Mouse (Mus musculus): ENCODE measurements at regions not wholly inside any gene's neighbourhood (a gene's known extent, or its start where the extent isn't known, plus 50 kb on each side); places are given as distances from the start of the nearest gene placed in this dataset.

- TF ChIP-seq CTCF (IDR thresholded peaks at IDR 0.05; ENCODE audit: low read depth) = no peak
- Histone ChIP-seq H3K9ac (no peak overlapping the region), H3K27ac (ENCODE audit: low read depth, low read length) (no peak overlapping the region), H3K4me1 (ENCODE audit: insufficient read depth) (no peaks in the 10 kb centered on the region), H3K4me2 (ENCODE audit: low read depth) (no peak overlapping the region), H3K36me3 (ENCODE audit: insufficient read depth) (no peaks in the 10 kb centered on the region), H3K27me3 (ENCODE audit: insufficient read depth, low read length) (no peaks in the 10 kb centered on the region), H3K9me3 (ENCODE audit: low read length) (no peaks in the 10 kb centered on the region), H3K4me3 (ENCODE audit: low read depth, low read length) (no peak overlapping the region)
- WGBS = 66% methylated on average over 7 of the region's 7 CpGs
- no peak for DNase-seq
- ATAC-seq = no peak
Observed at GRCm38 (mm10) chr1:35943800-35944199, 124.4 kb upstream of the Hs6st1 start.

- 25% methylated on average over 5 of the region's 5 CpGs for WGBS
- H3K9ac ChIP-seq = no peak overlapping the region
- TF ChIP-seq CTCF (IDR thresholded peaks at IDR 0.05; ENCODE audit: low read depth) = no peak
- H3K9me3 ChIP-seq (ENCODE audit: low read length) = no peaks in the 10 kb centered on the region
- no peak for ATAC-seq
- no peak overlapping the region for H3K4me2 ChIP-seq (ENCODE audit: low read depth)
- no peaks in the 10 kb centered on the region for H3K36me3 ChIP-seq (ENCODE audit: insufficient read depth)
- no peaks in the 10 kb centered on the region for H3K27me3 ChIP-seq (ENCODE audit: insufficient read depth, low read length)
- no peak overlapping the region for H3K4me3 ChIP-seq (ENCODE audit: low read depth, low read length)
- DNase-seq = no peak
- no peaks in the 10 kb centered on the region for H3K4me1 ChIP-seq (ENCODE audit: insufficient read depth)
- H3K27ac ChIP-seq (ENCODE audit: low read depth, low read length) = no peak overlapping the region
Observed at GRCm38 (mm10) chr1:35944376-35944775, 123.8 kb upstream of the Hs6st1 start.

- no peak overlapping the region for H3K4me2 ChIP-seq (ENCODE audit: low read depth)
- H3K9ac ChIP-seq = no peak overlapping the region
- ATAC-seq (no peak), DNase-seq (no peak)
- no peak overlapping the region for H3K27ac ChIP-seq (ENCODE audit: low read depth, low read length)
- no peak overlapping the region for H3K4me3 ChIP-seq (ENCODE audit: low read depth, low read length)
- H3K27me3 ChIP-seq (ENCODE audit: insufficient read depth, low read length) = no peaks in the 10 kb centered on the region
- H3K4me1 ChIP-seq (ENCODE audit: insufficient read depth) = no peaks in the 10 kb centered on the region
- 74% methylated on average over 8 of the region's 8 CpGs for WGBS
- TF ChIP-seq CTCF (IDR thresholded peaks at IDR 0.05; ENCODE audit: low read depth) = no peak
- H3K36me3 ChIP-seq (ENCODE audit: insufficient read depth) = no peaks in the 10 kb centered on the region
- H3K9me3 ChIP-seq (ENCODE audit: low read length) = no peaks in the 10 kb centered on the region
Observed at GRCm38 (mm10) chr1:35944849-35945248, 123.4 kb upstream of the Hs6st1 start.

- no peak for ATAC-seq
Observed at GRCm38 (mm10) chr1:35945596-35945995, 122.6 kb upstream of the Hs6st1 start.

GRCm38 (mm10) chr1:35948104-35948503 is 120.1 kb upstream of the Hs6st1 start:
- no peak overlapping the region for H3K27ac ChIP-seq (ENCODE audit: low read depth, low read length)
- H3K27me3 ChIP-seq (ENCODE audit: insufficient read depth, low read length) = no peaks in the 10 kb centered on the region
- no peaks in the 10 kb centered on the region for H3K9me3 ChIP-seq (ENCODE audit: low read length)
- no peak overlapping the region for H3K9ac ChIP-seq
- TF ChIP-seq CTCF (IDR thresholded peaks at IDR 0.05; ENCODE audit: low read depth) = no peak
- no peak overlapping the region for H3K4me2 ChIP-seq (ENCODE audit: low read depth)
- WGBS = 88% methylated on average over 5 of the region's 5 CpGs
- H3K36me3 ChIP-seq (ENCODE audit: insufficient read depth) = no peaks in the 10 kb centered on the region
- H3K4me3 ChIP-seq (ENCODE audit: low read depth, low read length) = no peak overlapping the region
- DNase-seq (no peak), ATAC-seq (no peak)
- H3K4me1 ChIP-seq (ENCODE audit: insufficient read depth) = no peaks in the 10 kb centered on the region

More at GRCm38 (mm10) chr1:35945596-35945995, 122.6 kb upstream of the Hs6st1 start:
- no peaks in the 10 kb centered on the region for H3K36me3 ChIP-seq (ENCODE audit: insufficient read depth)
- WGBS = 78% methylated on average over 4 of the region's 4 CpGs
- H3K4me1 ChIP-seq (ENCODE audit: insufficient read depth) = no peaks in the 10 kb centered on the region
- H3K9ac ChIP-seq = no peak overlapping the region
- H3K27me3 ChIP-seq (ENCODE audit: insufficient read depth, low read length) = no peaks in the 10 kb centered on the region
- no peak overlapping the region for H3K27ac ChIP-seq (ENCODE audit: low read depth, low read length)
- H3K4me3 ChIP-seq (ENCODE audit: low read depth, low read length) = no peak overlapping the region
- H3K9me3 ChIP-seq (ENCODE audit: low read length) = no peaks in the 10 kb centered on the region
- DNase-seq = no peak
- TF ChIP-seq CTCF (IDR thresholded peaks at IDR 0.05; ENCODE audit: low read depth) = no peak
- H3K4me2 ChIP-seq (ENCODE audit: low read depth) = no peak overlapping the region

GRCm38 (mm10) chr1:35951082-35951481 is 117.1 kb upstream of the Hs6st1 start:
- Histone ChIP-seq H3K4me3 (ENCODE audit: low read depth, low read length) (no peak overlapping the region), H3K27me3 (ENCODE audit: insufficient read depth, low read length) (no peaks in the 10 kb centered on the region), H3K36me3 (ENCODE audit: insufficient read depth) (no peaks in the 10 kb centered on the region), H3K27ac (ENCODE audit: low read depth, low read length) (no peak overlapping the region), H3K4me1 (ENCODE audit: insufficient read depth) (no peaks in the 10 kb centered on the region), H3K9ac (no peak overlapping the region), H3K4me2 (ENCODE audit: low read depth) (no peak overlapping the region), H3K9me3 (ENCODE audit: low read length) (no peaks in the 10 kb centered on the region)
- no peak for TF ChIP-seq CTCF (IDR thresholded peaks at IDR 0.05; ENCODE audit: low read depth)
- peak; percentile 57 for DNase-seq
- ATAC-seq = peak; percentile 53; the same call in 1 of the 2 replicates
- 31% methylated on average over 4 of the region's 4 CpGs for WGBS

GRCm38 (mm10) chr1:35953721-35954120 is 114.5 kb upstream of the Hs6st1 start:
- Histone ChIP-seq H3K9ac (no peak overlapping the region), H3K36me3 (ENCODE audit: insufficient read depth) (no peaks in the 10 kb centered on the region), H3K4me3 (ENCODE audit: low read depth, low read length) (no peak overlapping the region), H3K4me1 (ENCODE audit: insufficient read depth) (no peaks in the 10 kb centered on the region), H3K4me2 (ENCODE audit: low read depth) (no peak overlapping the region), H3K9me3 (ENCODE audit: low read length) (no peaks in the 10 kb centered on the region), H3K27me3 (ENCODE audit: insufficient read depth, low read length) (no peaks in the 10 kb centered on the region), H3K27ac (ENCODE audit: low read depth, low read length) (no peak overlapping the region)
- DNase-seq (no peak), ATAC-seq (no peak)
- WGBS = 94% methylated on average over 4 of the region's 4 CpGs
- TF ChIP-seq CTCF (IDR thresholded peaks at IDR 0.05; ENCODE audit: low read depth) = no peak
